Mouse (Mus musculus) forebrain, postnatal 0 days (tissue): ENCODE results near the gene Gdpd1. TPM values are rescaled to one million over a fixed set of nuclear protein-coding genes. Genes with fewer than 3 reads are reported as not detected.

Experiments
- ATAC-seq: fragments of 200-750 bp; cut with Nextera tagmentation; 2 replicates; pipeline ENCODE4 v1.8.0; 2017; ENCODE audit warnings: mild to moderate bottlenecking, moderate library complexity
- DNase-seq: peaks from one replicate; pipeline ENCODE4 v3.0.0-alpha.2; 2015
- H3K27ac ChIP-seq: fragments of 300-500 bp; sonication (generic); 2 replicates; pipeline ENCODE4 v1.5.1; 2014; ENCODE audit warnings: low read depth, mild to moderate bottlenecking, antibody characterized with exemption, low read length, moderate library complexity, mixed read lengths
- H3K27me3 ChIP-seq: fragments of 300-500 bp; sonication (generic); 2 replicates; pipeline ENCODE4 v1.6.1; 2014; ENCODE audit warnings: mild to moderate bottlenecking, low read length, mixed read lengths; ENCODE audit not compliant: insufficient read depth
- H3K36me3 ChIP-seq: fragments of 300-500 bp; sonication (generic); 2 replicates; pipeline ENCODE4 v1.6.1; 2014; ENCODE audit warnings: mild to moderate bottlenecking, moderate library complexity; ENCODE audit not compliant: insufficient read depth
- H3K4me1 ChIP-seq: fragments of 300-500 bp; sonication (generic); 2 replicates; pipeline ENCODE4 v1.6.1; 2014; ENCODE audit warnings: antibody characterized with exemption; ENCODE audit not compliant: insufficient read depth
- H3K4me2 ChIP-seq: fragments of 300-500 bp; sonication (generic); 2 replicates; pipeline ENCODE4 v1.6.1; 2014; ENCODE audit warnings: low read depth, mild to moderate bottlenecking, moderate library complexity
- H3K4me3 ChIP-seq: fragments of 300-500 bp; sonication (generic); 2 replicates; pipeline ENCODE4 v1.5.1; 2014; ENCODE audit warnings: low read depth, low read length, mixed read lengths
- H3K9ac ChIP-seq: fragments of 300-500 bp; sonication (generic); 2 replicates; pipeline ENCODE4 v1.6.1; 2014; ENCODE audit warnings: mild to moderate bottlenecking
- H3K9me3 ChIP-seq: fragments of 300-500 bp; sonication (generic); 2 replicates; pipeline ENCODE4 v1.6.1; 2016; ENCODE audit warnings: low read length
- CTCF ChIP-seq: sonication (generic); IDR thresholded peaks from 2 replicates; pipeline ENCODE4 v1.5.1; 2016; ENCODE audit warnings: antibody characterized with exemption, control low read depth, low read depth
- WGBS: fragments of 180-500 bp; shearing (Covaris S2); extraction: QIAGEN DNeasy Blood & Tissue Kit; methylation state at CpG from one replicate; pipeline ENCODE4 v1.1.7; 2014; 5-methylcytosine and 5-hydroxymethylcytosine counted together
- polyA plus RNA-seq: library from polyadenylated mRNA; unstranded; fragments of >200 nt; fragmentation: Nextera tagmentation; extraction: Ambion mirVana; gene quantifications from 2 replicates; pipeline ENCODE4 v1.2.1, GENCODE M21; 2015
- total RNA-seq: library from RNA; depleted of rRNA; stranded (reverse); fragments of >200 nt; gene quantifications from 2 replicates; pipeline ENCODE4 v1.2.3, GENCODE M21; 2014

Gene Gdpd1
- total and polyA plus RNA-seq, 2 experiments from 2014 or later, result 85.2 to 182 TPM

DNA sequence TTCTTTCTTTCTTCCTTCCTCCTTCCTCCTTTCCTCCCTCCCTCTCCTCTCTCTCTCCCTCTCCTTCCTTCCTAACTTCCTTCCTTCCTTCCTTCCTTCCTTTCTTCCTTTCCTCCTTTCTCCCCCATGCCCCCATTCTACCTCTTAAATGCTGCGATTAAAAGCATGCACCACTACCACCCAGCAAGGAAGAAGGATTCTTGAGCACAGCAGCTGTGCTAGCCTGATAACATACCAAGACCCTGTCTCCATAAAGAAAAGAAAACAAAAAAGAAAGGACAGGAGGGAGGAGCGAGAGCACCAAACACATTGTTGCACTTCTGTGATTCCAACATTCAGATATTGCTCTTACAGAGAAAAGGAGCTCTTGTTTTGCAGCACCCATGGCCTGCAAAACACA lies 13.3 kb upstream of the Gdpd1 start:
- Histone ChIP-seq H3K27me3 (no peaks in the 10 kb centered on the region), H3K9me3 (no peaks in the 10 kb centered on the region), H3K4me1 (peaks cover 12% of the 10 kb centered on the region), H3K9ac (peak overlapping the region; percentile 63), H3K4me3 (peak overlapping the region; percentile 71), H3K4me2 (peak overlapping the region; percentile 72), H3K36me3 (peaks cover 5% of the 10 kb centered on the region), H3K27ac (no peak overlapping the region)
- DNase-seq (no peak), ATAC-seq (no peak)
- no peak for TF ChIP-seq CTCF
- 61% methylated on average over 2 of the region's 2 CpGs for WGBS

DNA sequence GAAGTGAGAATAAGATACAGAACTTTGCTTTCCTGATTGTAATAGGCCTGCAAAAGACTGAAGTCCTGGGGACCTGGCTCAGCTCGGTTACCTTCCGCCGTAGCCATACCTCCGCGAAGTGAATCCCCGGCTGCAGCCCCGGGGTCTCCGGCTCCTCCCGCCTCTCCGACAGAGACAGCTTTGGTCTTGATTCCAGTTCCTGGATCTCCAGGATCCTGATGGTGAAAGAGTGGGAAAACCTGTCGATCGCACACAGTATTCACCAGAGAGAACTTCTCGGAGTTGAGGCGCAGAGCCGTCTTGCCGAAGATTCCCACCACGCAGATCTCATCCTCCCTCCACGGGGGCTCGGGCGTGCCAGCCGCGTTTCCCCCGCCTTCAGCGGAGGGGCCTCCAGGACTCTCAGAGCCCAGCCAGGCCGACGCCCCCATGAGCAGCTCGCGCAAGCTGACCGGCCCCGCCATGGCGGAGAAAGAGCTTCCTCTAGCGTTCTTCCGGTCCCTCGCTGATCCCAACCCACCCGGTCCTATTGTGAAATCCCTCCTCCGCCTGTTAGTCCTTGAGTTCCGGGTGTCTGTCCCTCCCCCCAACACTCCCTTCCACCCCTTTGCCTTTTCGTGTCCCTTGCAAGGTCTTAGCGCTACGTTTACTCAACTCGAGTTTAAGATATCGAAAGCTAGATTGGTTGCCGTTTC lies 12.6 kb upstream of the Gdpd1 start, which contains the start of gene Smg8:
Smg8 (minus strand) TSS at position 485 of the 695 bp plus-strand sequence.
- Histone ChIP-seq H3K9me3 (no peaks in the 10 kb centered on the region), H3K9ac (peak within 1 kb of the TSS; percentile 63), H3K36me3 (peaks cover 10% of the 10 kb centered on the region), H3K4me3 (peak within 1 kb of the TSS; percentile 71), H3K27ac (peak within 1 kb of the TSS; percentile 57), H3K27me3 (no peaks in the 10 kb centered on the region), H3K4me2 (peak within 1 kb of the TSS; percentile 72), H3K4me1 (peaks cover 12% of the 10 kb centered on the region)
- DNase-seq (peak; percentile 89), ATAC-seq (peak; percentile 99)
- TF ChIP-seq CTCF, result no peak
- WGBS, result 1% methylated on average over 43 of the region's 43 CpGs

DNA sequence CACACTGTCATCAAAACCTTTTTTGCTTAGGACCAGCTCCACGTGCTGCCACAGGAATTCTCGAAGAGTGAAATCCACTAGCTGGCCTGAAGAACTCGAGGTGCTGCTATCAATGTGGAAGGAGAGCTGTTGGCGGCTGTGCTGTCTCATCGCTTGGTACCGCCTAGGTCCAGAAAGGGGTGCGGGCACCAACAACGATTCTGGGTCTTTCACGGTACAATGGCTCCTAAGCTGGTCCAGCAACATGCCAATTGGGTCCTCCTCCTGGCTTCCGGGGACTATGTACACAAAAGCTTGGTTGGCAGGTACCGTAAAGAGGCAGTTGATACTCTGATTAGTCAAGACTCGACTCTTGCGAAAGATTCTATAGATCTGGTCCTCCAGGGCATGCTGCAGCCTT lies 11.6 kb upstream of the Gdpd1 start:
- ATAC-seq, result no peak
- no peaks in the 10 kb centered on the region for H3K9me3 ChIP-seq
- no peak overlapping the region for H3K9ac ChIP-seq
- H3K27me3 ChIP-seq, result no peaks in the 10 kb centered on the region
- peak overlapping the region; percentile 71 for H3K4me3 ChIP-seq
- 89% methylated on average over 13 of the region's 13 CpGs for WGBS
- H3K4me1 ChIP-seq, result peaks cover 12% of the 10 kb centered on the region
- DNase-seq, result no peak
- H3K36me3 ChIP-seq, result peaks cover 20% of the 10 kb centered on the region
- H3K4me2 ChIP-seq, result peak overlapping the region; percentile 72
- no peak for TF ChIP-seq CTCF
- H3K27ac ChIP-seq, result no peak overlapping the region

DNA sequence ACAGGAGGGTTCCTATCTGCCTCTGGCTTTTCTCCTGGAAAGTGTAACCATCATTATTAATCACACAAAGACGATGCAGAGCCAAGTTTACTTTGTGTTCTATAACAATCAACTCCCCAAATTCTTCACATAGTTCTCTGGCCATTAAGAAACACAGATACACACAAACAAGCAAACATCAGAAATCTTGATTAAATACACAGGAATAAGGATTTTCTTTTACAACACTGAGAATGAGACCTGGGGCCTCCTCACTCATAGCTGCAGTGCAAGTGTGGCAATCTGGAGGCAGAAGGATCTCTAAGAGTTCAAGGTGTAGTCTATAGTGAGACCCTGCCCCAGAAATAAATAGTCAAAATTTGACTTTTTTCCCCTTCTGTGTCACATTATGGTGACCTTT lies 9.8 kb upstream of the Gdpd1 start:
- Histone ChIP-seq H3K9me3 (no peaks in the 10 kb centered on the region), H3K9ac (no peak overlapping the region), H3K4me3 (no peak overlapping the region), H3K36me3 (peaks cover 37% of the 10 kb centered on the region), H3K27ac (no peak overlapping the region), H3K4me2 (no peak overlapping the region), H3K4me1 (peaks cover 12% of the 10 kb centered on the region), H3K27me3 (no peaks in the 10 kb centered on the region)
- 87% methylated on average over 1 of the region's 1 CpGs for WGBS
- TF ChIP-seq CTCF, result no peak
- ATAC-seq, result no peak
- DNase-seq, result no peak

DNA sequence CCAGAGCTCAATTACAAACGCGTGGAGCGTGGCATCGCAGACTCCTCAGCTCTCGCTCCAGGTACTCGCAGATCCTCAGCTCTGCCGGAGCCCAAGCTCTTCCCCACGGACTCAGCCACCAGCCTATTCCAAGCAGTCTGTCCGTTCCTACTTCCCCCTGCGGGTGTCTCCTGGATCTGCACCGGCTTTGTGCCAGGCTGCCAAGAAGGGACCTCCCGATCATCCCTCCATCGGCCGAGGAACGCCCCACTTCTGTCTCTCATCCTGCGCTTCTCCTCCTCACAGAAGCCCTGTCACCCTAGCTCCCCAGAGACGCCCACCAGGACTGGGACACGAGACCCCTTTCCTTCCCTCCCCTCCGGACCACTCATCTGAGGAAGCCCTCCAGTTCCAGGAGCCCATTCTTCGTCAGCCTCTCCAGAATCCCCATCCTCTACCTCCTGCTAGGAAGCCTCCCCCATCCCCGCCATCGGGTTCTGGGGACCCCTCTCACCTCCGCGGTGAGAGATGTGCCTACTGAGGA lies 458 bp downstream of the Gdpd1 start:
- under 1% methylated on average over 24 of the region's 24 CpGs for WGBS
- Histone ChIP-seq H3K36me3 (peaks cover 13% of the 10 kb centered on the region), H3K9me3 (no peaks in the 10 kb centered on the region), H3K4me1 (peaks cover 20% of the 10 kb centered on the region), H3K27me3 (no peaks in the 10 kb centered on the region), H3K4me3 (peak overlapping the region; percentile 76), H3K27ac (peak overlapping the region; percentile 98), H3K9ac (peak overlapping the region; percentile 95), H3K4me2 (peak overlapping the region; percentile 59)
- DNase-seq (peak; percentile 84), ATAC-seq (peak; percentile 76)
- peak; percentile 68 for TF ChIP-seq CTCF

DNA sequence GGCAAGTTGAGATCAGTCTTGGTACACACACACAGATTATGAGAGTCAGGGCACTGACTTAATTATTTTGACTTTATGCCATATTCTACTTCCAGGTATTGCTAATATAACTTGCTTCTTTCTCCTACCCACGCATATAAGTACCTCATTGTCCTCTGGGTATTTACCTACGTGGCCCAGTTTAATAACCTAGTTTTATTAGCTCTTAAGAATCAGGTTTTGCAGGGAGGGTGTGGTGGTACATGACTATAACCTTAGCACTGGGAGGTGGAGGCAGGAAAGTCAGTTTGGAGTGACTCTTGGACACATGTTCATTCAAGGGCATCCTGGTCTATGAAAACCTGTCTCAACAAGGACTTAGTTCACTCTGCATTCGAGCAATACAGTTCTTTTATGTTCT lies 11.8 kb downstream of the Gdpd1 start:
- Histone ChIP-seq H3K27ac (no peak overlapping the region), H3K4me1 (no peaks in the 10 kb centered on the region), H3K27me3 (no peaks in the 10 kb centered on the region), H3K4me3 (no peak overlapping the region), H3K9ac (no peak overlapping the region), H3K4me2 (no peak overlapping the region), H3K36me3 (peaks cover 47% of the 10 kb centered on the region), H3K9me3 (no peaks in the 10 kb centered on the region)
- TF ChIP-seq CTCF, result no peak
- WGBS, result 84% methylated on average over 3 of the region's 3 CpGs
- no peak for ATAC-seq
- DNase-seq, result no peak

DNA sequence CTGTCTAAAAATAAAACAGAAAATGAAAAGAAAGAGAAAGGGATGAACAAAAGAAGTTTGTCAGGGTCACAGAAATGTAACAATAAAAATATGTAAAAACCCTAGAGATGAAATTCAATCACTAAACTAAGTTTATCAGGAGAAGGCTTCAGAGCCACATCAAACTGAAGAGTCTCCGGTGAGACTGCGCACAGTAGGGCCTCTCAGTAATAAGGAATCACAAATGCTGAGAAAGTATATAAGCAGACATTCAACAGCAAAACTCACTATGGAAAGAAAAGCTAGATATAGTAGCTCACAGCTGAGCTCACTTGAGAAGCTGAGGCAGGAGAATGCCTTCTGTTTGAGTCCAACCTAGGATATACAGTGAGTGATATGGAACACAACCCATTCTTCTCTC lies 13.5 kb downstream of the Gdpd1 start:
- Histone ChIP-seq H3K4me2 (no peak overlapping the region), H3K4me1 (no peaks in the 10 kb centered on the region), H3K27ac (no peak overlapping the region), H3K9ac (no peak overlapping the region), H3K27me3 (no peaks in the 10 kb centered on the region), H3K4me3 (no peak overlapping the region), H3K9me3 (no peaks in the 10 kb centered on the region), H3K36me3 (peaks cover 60% of the 10 kb centered on the region)
- ATAC-seq (no peak), DNase-seq (no peak)
- WGBS, result 98% methylated on average over 2 of the region's 2 CpGs
- TF ChIP-seq CTCF, result no peak
